Mouse (Mus musculus): ENCODE data around the gene Npy5r.

Npy5r gene

DNA sequence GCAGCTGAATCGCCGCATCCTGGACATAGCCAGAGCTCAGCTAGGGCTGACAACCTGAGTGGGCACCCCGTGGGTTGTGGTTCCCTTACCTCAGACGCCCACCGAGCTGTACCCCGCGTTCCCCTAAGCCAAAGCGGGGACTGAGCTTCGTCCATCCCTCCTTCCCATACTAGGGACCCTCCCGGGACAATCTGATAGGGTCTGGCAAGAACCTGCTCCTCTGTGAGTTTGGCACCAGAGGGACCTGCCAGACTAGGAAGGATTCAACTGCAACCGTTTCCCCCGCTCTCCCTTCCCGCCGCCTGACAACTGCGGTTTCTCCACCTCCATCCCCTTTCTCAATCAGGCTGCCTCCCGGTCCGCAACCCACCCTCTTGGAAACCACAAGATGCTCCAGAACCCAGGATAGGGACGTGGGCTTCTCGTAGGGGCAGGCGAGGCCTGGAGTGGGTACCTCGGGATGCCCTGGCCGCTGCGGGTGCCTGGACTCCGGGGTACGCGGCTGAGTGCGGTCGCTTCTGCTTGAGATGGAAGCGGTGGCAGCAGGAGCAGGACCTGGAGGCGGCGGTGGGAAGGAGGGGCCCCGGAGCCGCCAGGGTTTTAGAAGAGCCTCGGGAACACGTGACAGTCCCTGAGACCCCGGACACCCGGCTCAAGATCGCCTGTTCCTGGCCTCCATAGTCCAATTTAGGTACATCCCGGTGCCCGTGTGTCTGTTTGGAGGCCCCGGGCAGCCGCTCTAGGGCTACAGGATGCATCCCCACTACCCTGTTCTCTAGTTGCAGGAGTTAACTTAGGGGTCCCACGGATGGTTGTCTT is at the start of gene Npy5r:
Gene Npy5r, minus strand, starts transcription at position 618 of the 819 bp plus-strand sequence.
- DNase-seq (ENCODE audit: low read depth, low spot score) = no peak

DNA sequence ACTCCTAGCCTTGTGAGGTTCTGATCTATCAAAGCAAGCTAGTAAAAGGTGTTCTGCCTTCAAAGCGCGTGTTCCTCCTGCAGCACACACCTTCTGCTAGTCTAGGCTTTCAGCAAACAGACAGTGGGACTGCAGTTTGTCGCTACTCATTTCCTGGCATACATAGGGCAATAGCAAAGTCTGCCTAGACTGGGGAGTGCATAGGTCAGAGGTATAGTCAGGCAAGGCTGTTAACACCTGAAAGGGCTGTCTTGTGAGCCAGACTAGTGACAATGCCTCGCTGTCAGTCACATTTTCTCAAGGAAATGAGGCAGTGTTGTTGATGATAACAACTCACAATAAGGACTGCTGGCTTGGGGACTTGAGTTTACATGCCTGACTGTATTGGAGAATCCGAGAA is 44.0 kb upstream of the Npy5r start:
- no peak for DNase-seq (ENCODE audit: low read depth, low spot score)

DNA sequence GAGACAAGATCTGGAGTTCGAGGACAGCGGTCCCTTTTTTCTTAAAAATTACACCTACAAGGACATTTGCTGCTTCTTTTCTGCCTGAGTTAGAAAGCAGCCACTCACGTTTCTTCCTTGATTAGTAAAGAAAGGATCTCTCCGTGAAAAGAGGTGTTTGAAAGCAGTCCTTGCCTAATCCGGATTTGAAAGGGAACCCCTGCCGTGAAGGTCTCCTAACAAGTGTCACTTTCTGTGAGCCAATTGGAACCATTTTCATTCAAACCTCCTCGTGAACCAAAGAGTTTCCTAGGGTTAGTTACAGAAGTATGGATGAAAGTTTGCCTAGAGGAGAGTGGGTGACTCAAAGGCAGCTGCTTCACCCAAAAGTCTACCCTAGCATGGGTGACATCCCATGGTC is 41.5 kb upstream of the Npy5r start:
- no peak for DNase-seq (ENCODE audit: low read depth, low spot score)

DNA sequence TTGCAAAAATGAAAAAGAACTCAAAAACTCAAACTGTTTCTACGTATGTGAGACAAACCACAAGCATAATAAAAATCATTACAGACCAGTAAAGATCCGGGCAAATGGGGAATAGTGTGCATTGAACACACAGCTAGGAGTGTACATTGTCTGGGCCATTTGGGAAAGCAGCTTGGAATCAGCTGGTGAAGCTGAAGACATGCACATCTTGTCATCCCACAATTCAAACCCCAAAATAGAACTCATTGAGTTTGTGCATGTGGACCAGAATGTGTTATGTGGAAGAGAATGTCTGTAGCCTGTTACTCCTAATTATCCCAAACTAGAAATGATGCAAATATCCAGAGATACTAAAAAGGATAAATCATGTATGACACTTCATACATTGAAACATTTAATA is 34.9 kb upstream of the Npy5r start:
- no peak for DNase-seq (ENCODE audit: low read depth, low spot score)

DNA sequence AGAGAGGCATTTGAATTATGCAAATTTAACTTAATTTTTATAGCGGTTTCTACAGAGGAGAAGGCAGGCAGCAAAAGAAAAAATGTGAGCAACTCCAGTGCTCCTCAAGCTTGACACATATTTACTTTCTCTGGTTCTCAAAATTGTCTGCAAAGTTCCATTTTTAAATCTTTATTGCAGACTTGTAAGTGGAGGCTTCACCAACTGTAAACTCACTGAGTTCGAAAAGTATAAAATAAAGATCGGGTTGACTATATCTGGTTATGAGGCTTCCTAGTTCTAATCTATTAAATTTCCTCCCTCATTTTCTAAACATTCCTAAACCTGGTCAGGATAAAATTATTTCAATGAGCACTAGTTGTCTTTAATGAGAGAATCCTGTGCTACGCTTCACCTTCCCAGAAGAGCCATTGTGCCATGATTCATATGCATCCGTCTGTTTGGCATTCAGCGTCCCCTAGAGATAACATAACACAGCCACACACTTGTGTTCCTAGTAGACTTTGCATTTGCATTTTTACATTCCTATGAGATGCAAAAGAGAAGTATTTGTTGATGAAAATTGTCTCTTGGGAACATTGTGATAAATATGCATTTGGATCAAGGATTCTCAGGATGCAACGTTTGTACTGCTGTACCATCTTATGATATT is 26.5 kb upstream of the Npy5r start:
- DNase-seq (ENCODE audit: low read depth, low spot score) = no peak

DNA sequence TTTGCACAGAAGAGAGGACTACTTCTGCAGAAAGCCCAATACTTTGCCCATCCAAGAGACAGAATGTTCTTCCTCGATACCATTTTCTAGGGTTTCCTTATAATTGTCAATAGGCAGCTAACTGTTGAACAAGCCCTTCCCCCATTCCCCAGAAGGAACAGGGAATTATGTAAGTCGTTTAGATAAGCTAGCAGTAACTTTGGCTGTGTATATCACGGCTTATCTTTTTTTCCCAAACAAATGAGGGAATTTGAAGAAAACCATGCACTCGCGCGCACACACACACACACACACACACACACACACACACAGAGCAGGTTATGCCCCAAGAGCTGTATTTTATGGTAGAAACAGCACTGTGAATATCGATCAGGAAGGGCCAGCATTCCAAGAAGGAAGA is 10.9 kb upstream of the Npy5r start:
- DNase-seq (ENCODE audit: low read depth, low spot score) = no peak

DNA sequence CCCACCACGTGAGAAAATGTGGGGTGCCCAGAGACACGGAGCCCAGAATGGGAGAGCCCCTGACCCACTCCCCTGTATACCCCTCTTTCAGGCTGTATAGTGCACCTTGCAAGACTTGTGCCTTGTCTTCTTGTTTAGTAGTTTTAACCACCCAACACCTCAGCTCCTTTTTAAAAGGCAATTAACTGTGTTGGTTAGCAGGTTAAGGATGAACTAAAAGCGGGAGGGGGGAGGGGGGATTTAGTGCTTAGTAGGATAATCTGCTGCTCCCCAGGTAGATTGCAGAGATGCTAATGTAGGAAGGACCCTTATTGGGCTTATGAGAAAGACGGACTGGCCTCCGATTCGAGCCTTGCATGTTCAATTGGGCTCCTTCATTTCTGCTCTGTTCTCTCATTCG is 10.1 kb upstream of the Npy5r start:
- DNase-seq (ENCODE audit: low read depth, low spot score) = no peak

DNA sequence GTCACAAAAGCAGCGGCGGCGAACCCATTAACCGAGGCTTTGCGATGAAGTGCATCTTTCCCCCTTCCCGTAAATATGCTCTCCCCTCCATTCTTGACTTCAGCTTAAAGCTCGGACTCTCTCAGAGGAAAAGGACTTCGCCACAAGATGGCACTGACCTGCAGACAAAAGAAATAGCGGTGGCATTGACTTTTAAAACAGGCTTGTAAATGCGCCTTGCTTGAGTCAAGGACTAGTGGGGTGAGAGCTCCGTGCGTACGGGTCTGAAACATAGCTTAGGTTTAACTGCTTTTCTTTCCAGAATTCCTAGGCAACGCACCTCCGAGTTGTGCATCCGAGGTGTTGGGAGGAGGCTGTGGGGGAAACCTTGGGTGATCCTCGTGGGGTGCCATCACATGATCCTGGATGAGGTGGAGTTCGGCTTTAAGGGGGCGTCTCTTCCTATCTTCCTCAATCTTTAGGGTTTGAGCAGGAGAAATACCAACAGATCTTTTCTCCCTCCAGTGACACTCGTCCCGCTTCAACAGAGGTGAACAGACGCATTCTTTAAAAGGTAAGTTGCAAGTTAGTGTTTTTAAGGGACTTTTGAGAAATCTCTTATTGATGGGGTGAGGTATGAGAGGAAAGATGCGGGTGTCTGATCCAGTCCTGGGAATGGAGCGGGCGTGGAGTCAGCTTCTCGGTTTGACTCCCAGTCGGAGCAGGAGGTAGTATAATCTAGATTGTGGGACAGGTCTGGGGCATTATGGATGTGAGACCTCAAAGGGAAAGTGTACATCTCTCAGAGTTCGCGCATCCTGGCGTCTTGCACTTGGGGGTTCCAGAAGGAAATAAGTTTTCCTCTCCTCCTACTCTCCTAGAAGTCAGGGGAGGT is 9.3 kb upstream of the Npy5r start, which contains the start of gene Npy1r:
Gene Npy1r, plus strand, starts transcription at position 223 of the 874 bp plus-strand sequence.
- peak; percentile 41 for DNase-seq (ENCODE audit: low read depth, low spot score)

DNA sequence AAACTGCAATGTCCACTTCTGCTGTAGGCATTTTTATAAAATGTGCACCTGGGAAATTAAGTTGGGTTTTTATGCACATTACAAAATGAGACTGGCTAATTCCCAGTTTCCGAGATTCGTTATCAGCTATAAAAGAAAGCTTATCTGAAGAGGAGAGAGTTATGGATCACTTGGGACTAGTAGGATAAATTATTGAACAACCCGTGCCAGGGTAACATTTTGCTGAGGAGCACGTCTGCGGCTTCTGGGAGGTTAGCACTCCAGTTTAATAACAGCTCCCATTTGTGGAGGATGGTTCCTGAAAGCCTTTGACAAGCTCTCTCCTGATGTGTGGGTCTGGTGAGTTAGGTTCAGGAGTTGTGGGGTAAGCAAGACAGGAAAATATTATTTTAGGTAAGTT is 2.5 kb upstream of the Npy5r start:
- DNase-seq (ENCODE audit: low read depth, low spot score) = no peak

DNA sequence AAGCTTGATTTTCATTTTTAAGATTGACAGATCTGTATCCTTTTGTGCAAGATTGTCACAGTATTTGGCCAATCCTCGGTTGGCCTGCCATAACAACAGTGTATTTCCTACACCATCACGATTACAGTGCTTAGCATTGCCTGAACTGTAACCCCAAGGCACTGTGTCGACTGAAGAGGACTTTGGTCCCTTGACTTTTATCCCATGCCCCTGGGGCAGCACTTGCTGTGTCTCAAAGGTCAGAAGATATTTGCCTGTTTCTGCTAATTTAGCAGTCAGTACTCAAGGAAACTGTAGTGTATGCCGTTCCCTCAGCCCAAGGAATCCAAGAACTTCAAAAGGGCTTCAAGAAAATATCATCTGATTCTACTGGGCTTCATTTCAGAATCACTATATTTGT is 871 bp upstream of the Npy5r start:
- no peak for DNase-seq (ENCODE audit: low read depth, low spot score)

DNA sequence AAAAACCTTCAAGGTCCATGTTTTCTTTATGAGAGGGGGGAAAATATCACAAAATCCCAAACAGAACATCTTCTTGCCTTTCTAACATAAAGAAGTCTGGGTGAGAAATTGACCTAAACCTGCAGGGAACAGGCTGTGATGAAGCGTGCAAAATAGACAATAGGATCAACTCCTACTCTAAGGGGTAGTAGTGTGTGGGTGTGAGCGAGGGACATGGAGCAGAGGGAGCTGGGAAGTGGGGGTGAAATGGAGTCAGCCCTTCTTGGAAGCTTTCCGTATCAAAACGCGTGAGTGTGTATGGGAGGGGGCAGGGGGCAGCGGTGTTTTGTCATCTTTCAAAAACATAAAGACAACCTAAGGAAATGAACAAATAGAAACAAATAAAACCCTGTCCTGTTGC is 467 bp upstream of the Npy5r start:
- DNase-seq (ENCODE audit: low read depth, low spot score) = no peak

DNA sequence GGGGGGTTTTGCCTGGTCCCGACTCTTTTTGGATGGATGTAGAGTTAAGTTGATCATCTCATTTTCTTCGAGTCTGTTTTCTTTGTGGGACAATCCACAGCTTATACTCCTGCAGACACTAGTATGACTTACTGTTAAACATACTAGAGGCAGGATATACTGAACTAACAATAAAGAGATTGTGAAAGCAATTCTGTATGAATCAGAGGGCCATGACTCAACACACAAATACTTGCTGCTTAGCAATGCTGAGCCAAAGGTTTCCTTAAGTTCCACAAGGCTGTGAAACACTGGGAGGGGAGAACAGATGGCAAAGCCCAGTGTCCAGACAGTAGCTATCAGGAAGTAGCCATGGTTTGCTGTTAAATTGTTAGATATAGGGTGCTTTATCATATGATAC is 6.7 kb downstream of the Npy5r start:
- no peak for DNase-seq (ENCODE audit: low read depth, low spot score)

DNA sequence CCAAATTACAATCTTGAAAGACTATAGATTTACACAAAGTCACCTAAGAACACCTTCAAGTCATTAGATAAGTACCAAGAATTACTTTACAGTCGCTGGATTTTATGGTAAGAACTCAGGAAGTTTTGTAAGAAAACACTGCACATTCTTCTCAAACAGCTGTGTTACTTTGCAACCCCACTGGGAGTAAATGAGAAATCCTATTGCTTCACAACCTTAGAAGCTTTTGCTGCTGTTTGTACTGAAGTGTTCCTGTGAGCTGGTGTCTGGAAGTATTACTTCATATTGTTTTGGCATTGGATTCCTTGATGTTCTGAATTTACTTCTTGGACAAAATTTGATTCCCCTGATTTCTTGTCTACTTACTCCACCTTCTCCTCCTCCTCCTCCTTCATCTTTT is 57.2 kb downstream of the Npy5r start:
- DNase-seq (ENCODE audit: low read depth, low spot score) = no peak

All from retina, postnatal 7 days (tissue).